Mouse (Mus musculus) CH12.LX (cell line): ENCODE results near the gene Dnajc15. TPM values are rescaled to one million over a fixed set of nuclear protein-coding genes. Genes with fewer than 3 reads are reported as not detected.

Experiments
- DNase-seq: peaks from one replicate; pipeline ENCODE4 v3.0.0-alpha.2; 2013; ENCODE audit errors: extremely low read depth
- H3K27ac ChIP-seq: 2 replicates; pipeline ENCODE4 v1.5.1; 2012; ENCODE audit warnings: low read depth, mild to moderate bottlenecking, control low read depth, moderate library complexity; ENCODE audit not compliant: insufficient read depth
- H3K27me3 ChIP-seq: replicated peaks from 2 replicates; pipeline ENCODE3; 2012; ENCODE audit warnings: inconsistent platforms
- H3K36me3 ChIP-seq, 2 experiments: replicated peaks in 1 of 2; 2 replicates each; pipeline versions ENCODE3 to v1.6.1; 2012; ENCODE audit warnings: inconsistent platforms in 1 of 2, low read length in 1 of 2, mild to moderate bottlenecking in 1 of 2, mixed read lengths in 1 of 2, moderate library complexity in 1 of 2; ENCODE audit not compliant: control insufficient read depth in 1 of 2, insufficient read depth in 1 of 2
- H3K4me1 ChIP-seq, 2 experiments: 2 replicates each; pipeline ENCODE4 v1.6.1; 2012; ENCODE audit warnings: inconsistent platforms in 1 of 2, moderate library complexity in 1 of 2; ENCODE audit not compliant: insufficient read depth in 2 of 2, control insufficient read depth in 1 of 2
- H3K4me2 ChIP-seq: 2 replicates; pipeline ENCODE4 v1.6.1; 2012; ENCODE audit warnings: low read depth, mild to moderate bottlenecking, control low read depth; ENCODE audit not compliant: poor library complexity, insufficient read depth, severe bottlenecking
- H3K4me3 ChIP-seq, 3 experiments: fragments of 150-350 bp in 1 of 3; sonication (generic) in 1 of 3; replicated peaks in 1 of 3; 2 replicates each; pipeline versions ENCODE3 to v1.5.1; 2011 to 2012; ENCODE audit warnings: low read depth in 2 of 3, low read length in 2 of 3, mild to moderate bottlenecking in 2 of 3, moderate library complexity in 2 of 3, control low read depth in 1 of 3, improper control_type of control experiment in 1 of 3, inconsistent platforms in 1 of 3, mixed read lengths in 1 of 3; ENCODE audit not compliant: poor library complexity in 1 of 3
- H3K79me2 ChIP-seq: replicated peaks from 2 replicates; pipeline ENCODE4 v1.6.1; 2012; ENCODE audit warnings: mild to moderate bottlenecking, moderate library complexity; ENCODE audit not compliant: control insufficient read depth, poor library complexity, insufficient read depth, severe bottlenecking; ENCODE audit errors: extremely low read depth
- H3K9ac ChIP-seq: 2 replicates; pipeline ENCODE4 v1.6.1; 2012; ENCODE audit warnings: low read depth, mild to moderate bottlenecking, control low read depth, moderate library complexity; ENCODE audit not compliant: insufficient read depth
- H3K9me3 ChIP-seq: replicated peaks from 2 replicates; pipeline ENCODE3; 2012; ENCODE audit warnings: low read length, inconsistent platforms, mixed read lengths
- BHLHE40 ChIP-seq: IDR thresholded peaks from 2 replicates; pipeline ENCODE4 v1.6.1; 2011; ENCODE audit warnings: mild to moderate bottlenecking, low read depth, low read length, improper control_type of control experiment
- CTCF ChIP-seq, 2 experiments: IDR thresholded peaks in 1 of 2; conservative IDR thresholded peaks in 1 of 2; 2 replicates each; pipeline ENCODE4 v1.5.1; 2011 to 2012; ENCODE audit warnings: low read depth in 2 of 2, low read length in 2 of 2, improper control_type of control experiment in 1 of 2, inconsistent platforms in 1 of 2, mild to moderate bottlenecking in 1 of 2, moderate library complexity in 1 of 2
- E2F4 ChIP-seq: IDR thresholded peaks from 2 replicates; pipeline ENCODE4 v1.6.1; 2011; ENCODE audit warnings: low read depth, low read length, improper control_type of control experiment; ENCODE audit not compliant: insufficient replicate concordance
- ELF1 ChIP-seq: IDR thresholded peaks from 2 replicates; pipeline ENCODE4 v1.6.1; 2014; ENCODE audit warnings: low read depth, mild to moderate bottlenecking, inconsistent platforms, low read length, improper control_type of control experiment
- EP300 ChIP-seq: IDR thresholded peaks from 2 replicates; pipeline ENCODE4 v1.6.1; 2011; ENCODE audit warnings: low read length, improper control_type of control experiment
- ETS1 ChIP-seq: conservative IDR thresholded peaks from 2 replicates; pipeline ENCODE4 v1.6.1; 2012; ENCODE audit warnings: low read depth, mild to moderate bottlenecking, inconsistent platforms, low read length, improper control_type of control experiment, moderate library complexity
- HCFC1 ChIP-seq: IDR thresholded peaks from 2 replicates; pipeline ENCODE4 v1.6.1; 2012; ENCODE audit warnings: low read depth, mild to moderate bottlenecking, inconsistent platforms, low read length, improper control_type of control experiment
- IRF4 ChIP-seq: IDR thresholded peaks from 2 replicates; pipeline ENCODE4 v1.6.1; 2014; ENCODE audit warnings: low read depth, mild to moderate bottlenecking, inconsistent platforms, low read length, improper control_type of control experiment
- JUN ChIP-seq: IDR thresholded peaks from 2 replicates; pipeline ENCODE4 v1.6.1; 2011; ENCODE audit warnings: low read depth, mild to moderate bottlenecking, low read length, improper control_type of control experiment, moderate library complexity; ENCODE audit not compliant: insufficient read depth
- JUND ChIP-seq: conservative IDR thresholded peaks from 2 replicates; pipeline ENCODE4 v1.6.1; 2011; ENCODE audit warnings: low read depth, low read length, improper control_type of control experiment
- MAFK ChIP-seq: IDR thresholded peaks from 2 replicates; pipeline ENCODE4 v1.6.1; 2011; ENCODE audit warnings: low read length, improper control_type of control experiment; ENCODE audit not compliant: insufficient replicate concordance
- MAX ChIP-seq: IDR thresholded peaks from 2 replicates; pipeline ENCODE4 v1.6.1; 2011; ENCODE audit warnings: low read length, improper control_type of control experiment
- MAZ ChIP-seq: IDR thresholded peaks from 2 replicates; pipeline ENCODE4 v1.6.1; 2012; ENCODE audit warnings: low read depth, mild to moderate bottlenecking, inconsistent platforms, low read length, improper control_type of control experiment, moderate library complexity
- MEF2A ChIP-seq: IDR thresholded peaks from 2 replicates; pipeline ENCODE4 v1.6.1; 2014; ENCODE audit warnings: low read depth, mild to moderate bottlenecking, inconsistent platforms, low read length, improper control_type of control experiment, borderline replicate concordance
- MXI1 ChIP-seq: IDR thresholded peaks from 2 replicates; pipeline ENCODE4 v1.6.1; 2011; ENCODE audit warnings: mild to moderate bottlenecking, low read depth, low read length, improper control_type of control experiment
- MYC ChIP-seq: IDR thresholded peaks from 2 replicates; pipeline ENCODE4 v1.6.1; 2011; ENCODE audit warnings: low read depth, mild to moderate bottlenecking, improper control_type of control experiment, low read length
- NELFE ChIP-seq: IDR thresholded peaks from 2 replicates; pipeline ENCODE4 v1.6.1; 2011; ENCODE audit warnings: low read depth, low read length, improper control_type of control experiment
- RCOR1 ChIP-seq: conservative IDR thresholded peaks from 2 replicates; pipeline ENCODE4 v1.6.1; 2012; ENCODE audit warnings: low read depth, mild to moderate bottlenecking, inconsistent platforms, low read length, improper control_type of control experiment
- SIN3A ChIP-seq: IDR thresholded peaks from 2 replicates; pipeline ENCODE4 v1.6.1; 2012; ENCODE audit warnings: low read length, improper control_type of control experiment, inconsistent platforms
- TBP ChIP-seq: conservative IDR thresholded peaks from 2 replicates; pipeline ENCODE4 v1.6.1; 2011; ENCODE audit warnings: low read depth, low read length, improper control_type of control experiment
- TCF12 ChIP-seq: IDR thresholded peaks from 2 replicates; pipeline ENCODE4 v1.6.1; 2014; ENCODE audit warnings: low read depth, mild to moderate bottlenecking, inconsistent platforms, low read length, improper control_type of control experiment
- UBTF ChIP-seq: IDR thresholded peaks from 2 replicates; pipeline ENCODE4 v1.6.1; 2012; ENCODE audit warnings: low read depth, mild to moderate bottlenecking, inconsistent platforms, low read length, improper control_type of control experiment, moderate library complexity
- ZC3H11A ChIP-seq: IDR thresholded peaks from 2 replicates; pipeline ENCODE4 v1.6.1; 2012; ENCODE audit warnings: low read depth, mild to moderate bottlenecking, inconsistent platforms, low read length, improper control_type of control experiment
- ZMIZ1 ChIP-seq: IDR thresholded peaks from 2 replicates; pipeline ENCODE4 v1.6.1; 2012; ENCODE audit warnings: low read depth, mild to moderate bottlenecking, inconsistent platforms, low read length, improper control_type of control experiment
- dilution Hi-C: fragments of 300-500 bp; cut with MboI; formaldehyde crosslinking; loops from 2 replicates; pipeline ENCODE4 v1.14.3; 2020; ENCODE audit warnings: low sequenced_read_pairs; ENCODE audit not compliant: extremely low pct_unique_long_range_greater_than_20kb, extremely low pct_ligation_motif_present
- in situ Hi-C: fragments of 300-500 bp; cut with MboI; formaldehyde crosslinking; loops from 3 replicates; pipeline ENCODE4 v1.14.3; 2019; ENCODE audit warnings: low sequenced_read_pairs, low pct_ligation_motif_present, low pct_unique_long_range_greater_than_20kb, mixed read lengths
- polyA plus RNA-seq: library from polyadenylated mRNA; unstranded; fragments of >175 nt; gene quantifications from 2 replicates; pipeline ENCODE4 v1.2.1, GENCODE M21; 2012; ENCODE audit warnings: low read depth; ENCODE audit not compliant: insufficient read length
- total RNA-seq, 2 experiments: library from RNA; depleted of rRNA; stranded (reverse); fragments of 300-350 nt in 1 of 2; fragments of >200 nt in 1 of 2; gene quantifications; 2 replicates each; pipeline ENCODE4 v1.2.3; 2012 to 2014

Dnajc15 gene
- total and polyA plus RNA-seq, 3 experiments: 39.5 to 56.8 (median 41.7) TPM

- TF ChIP-seq ELF1: no peak
- TF ChIP-seq TBP: no peak
- no peak for TF ChIP-seq SIN3A
- TF ChIP-seq BHLHE40: no peak
- no peak for TF ChIP-seq IRF4
- no peak for TF ChIP-seq HCFC1
- no peak for TF ChIP-seq MYC
- TF ChIP-seq MEF2A: no peak
- no peak for TF ChIP-seq MAX
- no peak overlapping the region for H3K9ac ChIP-seq
- no peaks in the 10 kb centered on the region for H3K27me3 ChIP-seq
- no peaks in the 10 kb centered on the region for H3K79me2 ChIP-seq
- no peak for DNase-seq
- no peak overlapping the region for H3K4me3 ChIP-seq
- H3K27ac ChIP-seq: no peak overlapping the region
- H3K9me3 ChIP-seq: no peaks in the 10 kb centered on the region
- H3K4me1 ChIP-seq: peaks cover 0 to 5% of the 10 kb centered on the region in 2 experiments; a peak in 1 of 4 replicates
- dilution Hi-C loops: no loop called here
- in situ Hi-C loops: no loop called here
- no peak overlapping the region for H3K4me2 ChIP-seq
- H3K36me3 ChIP-seq: peaks cover 0 to 30% of the 10 kb centered on the region in 2 experiments
Observed at GRCm38 (mm10) chr14:77853951-77854350, 21.0 kb downstream of the Dnajc15 start.

- no peaks in the 10 kb centered on the region for H3K9me3 ChIP-seq
- in situ Hi-C loops: no loop called here
- DNase-seq: no peak
- no peak overlapping the region for H3K4me2 ChIP-seq
- H3K79me2 ChIP-seq: no peaks in the 10 kb centered on the region
- no peak overlapping the region for H3K4me3 ChIP-seq
- no peak for TF ChIP-seq ZMIZ1
- no peak for TF ChIP-seq ETS1
- no peak for TF ChIP-seq EP300
- no peak for TF ChIP-seq JUND
- TF ChIP-seq ZC3H11A: no peak
- no peak for TF ChIP-seq BHLHE40
- no peak for TF ChIP-seq CTCF (conservative IDR thresholded peaks at IDR 0.05 in 1 of 2, IDR thresholded peaks at IDR 0.05 in 1 of 2; ENCODE audit: low read depth in 2 of 2, low read length in 2 of 2)
- H3K9ac ChIP-seq: no peak overlapping the region
- dilution Hi-C loops: no loop called here
- no peaks in the 10 kb centered on the region for H3K27me3 ChIP-seq
- peaks cover 0 to 5% of the 10 kb centered on the region in 2 experiments; a peak in 1 of 4 replicates for H3K4me1 ChIP-seq
- peaks cover 0 to 30% of the 10 kb centered on the region in 2 experiments for H3K36me3 ChIP-seq
- no peak overlapping the region for H3K27ac ChIP-seq
Observed at GRCm38 (mm10) chr14:77849852-77850251, 25.1 kb downstream of the Dnajc15 start.

GRCm38 (mm10) chr14:77848349-77848748 lies 26.6 kb downstream of the Dnajc15 start:
- Histone ChIP-seq H3K4me3 (no peak overlapping the region), H3K9ac (no peak overlapping the region), H3K9me3 (no peaks in the 10 kb centered on the region), H3K27me3 (no peaks in the 10 kb centered on the region), H3K79me2 (no peaks in the 10 kb centered on the region), H3K4me1 (peaks cover 0 to 5% of the 10 kb centered on the region in 2 experiments; a peak in 1 of 4 replicates), H3K36me3 (peaks cover 0 to 33% of the 10 kb centered on the region in 2 experiments), H3K27ac (no peak overlapping the region), H3K4me2 (no peak overlapping the region)
- TF ChIP-seq UBTF (no peak), MYC (no peak), JUN (no peak), RCOR1 (no peak), SIN3A (no peak), MXI1 (no peak), MEF2A (no peak), MAZ (no peak), TBP (no peak), NELFE (no peak), MAFK (no peak), TCF12 (no peak), E2F4 (no peak)
- in situ Hi-C loops (no loop called here), dilution Hi-C loops (no loop called here)
- no peak for DNase-seq
